Mouse (Mus musculus): Measurements from ENCODE around the gene Dlg2. TPM values are rescaled to one million over a fixed set of nuclear protein-coding genes. Genes with fewer than 3 reads are reported as not detected.

The Dlg2 gene
- polyA plus RNA-seq, 1 experiment from 2014 or later: 5.1 TPM

- H3K36me3 ChIP-seq (ENCODE audit: control insufficient read depth, insufficient read depth, low read length): no peaks in the 10 kb centered on the region
- no peak overlapping the region for H3K27ac ChIP-seq (ENCODE audit: low read length)
- H3K4me1 ChIP-seq (ENCODE audit: control insufficient read depth, insufficient read depth, low read length): no peaks in the 10 kb centered on the region
- no peak overlapping the region for H3K4me2 ChIP-seq (replicated peaks; ENCODE audit: low read depth, low read length)
- 73% methylated on average over 2 of the region's 2 CpGs for WGBS
- H3K9ac ChIP-seq (replicated peaks; ENCODE audit: low read depth, low read length): no peak overlapping the region
- no peak for ATAC-seq (ENCODE audit: insufficient number of reproducible peaks, insufficient read depth, low FRiP score, low read depth)
- H3K27me3 ChIP-seq (ENCODE audit: control insufficient read depth, insufficient read depth, low read length): no peaks in the 10 kb centered on the region
- no peak overlapping the region for H3K4me3 ChIP-seq (ENCODE audit: low read depth, low read length)
- no peaks in the 10 kb centered on the region for H3K9me3 ChIP-seq (ENCODE audit: control insufficient read depth, low read depth, low read length)
Measured at GRCm38 (mm10) chr7:92493521-92493920, 2017.0 kb downstream of the Dlg2 start.

Other genes with a start within 250 kb of the Dlg2 start
- not detected in 2 replicates for gene Ccdc83, start 210.9 kb upstream of the Dlg2 start, polyA plus RNA-seq (2014; fragmentation: Nextera tagmentation; extraction: Ambion mirVana)
- 21.9 and 23.4 TPM in 2 replicates for gene Sytl2, start 174.4 kb upstream of the Dlg2 start, polyA plus RNA-seq (2014; fragmentation: Nextera tagmentation; extraction: Ambion mirVana)
- gene Ccdc89, start 50.1 kb upstream of the Dlg2 start, polyA plus RNA-seq (2014; fragmentation: Nextera tagmentation; extraction: Ambion mirVana): 1.4 and 2.2 TPM in 2 replicates
- gene Crebzf, start 33.9 kb upstream of the Dlg2 start, polyA plus RNA-seq (2014; fragmentation: Nextera tagmentation; extraction: Ambion mirVana): 45.6 and 56.1 TPM in 2 replicates
- gene Tmem126a, start 19.4 kb upstream of the Dlg2 start, polyA plus RNA-seq (2014; fragmentation: Nextera tagmentation; extraction: Ambion mirVana): 102 and 111 TPM in 2 replicates
- gene Tmem126b, start 671 bp upstream of the Dlg2 start, polyA plus RNA-seq (2014; fragmentation: Nextera tagmentation; extraction: Ambion mirVana): 32.7 and 34.3 TPM in 2 replicates